Mouse (Mus musculus): ENCODE measurements around the gene Rpl36al. TPM values are rescaled to one million over a fixed set of nuclear protein-coding genes. Genes with fewer than 3 reads are reported as not detected.

Rpl36al gene
- polyA plus RNA-seq, 1 experiment from 2014 or later: 455 TPM

- ChIA-PET CTCF (no interaction called here), POLR2A (interaction anchor here (1.4 kb wide), 1 partner anchor 27 kb away, joined by 3 read pairs; the partner anchor contains the start of genes Mgat2 and Rpl36al)
- in situ Hi-C loops (cut with MboI; ENCODE audit: low pct_unique_long_range_greater_than_20kb): no loop called here
- H3K27me3 ChIP-seq: no peaks in the 10 kb centered on the region
- no peak for ATAC-seq
- no peak for DNase-seq (ENCODE audit: low read depth, low spot score)
- no peak for TF ChIP-seq CTCF (IDR thresholded peaks at IDR 0.05)
Observed at GRCm38 (mm10) chr12:69157107-69157506, 26.8 kb downstream of the Rpl36al start.

- ATAC-seq: no peak
- POLR2A ChIA-PET: no interaction called here
- in situ Hi-C loops (cut with MboI; ENCODE audit: low pct_unique_long_range_greater_than_20kb): no loop called here
- no peak for TF ChIP-seq CTCF (IDR thresholded peaks at IDR 0.05)
- H3K27me3 ChIP-seq: no peaks in the 10 kb centered on the region
- DNase-seq (ENCODE audit: low read depth, low spot score): no peak
- CTCF ChIA-PET: no interaction called here
Observed at GRCm38 (mm10) chr12:69156436-69156835, 27.4 kb downstream of the Rpl36al start.

GRCm38 (mm10) chr12:69155923-69156322 lies 28.0 kb downstream of the Rpl36al start:
- ChIA-PET POLR2A (no interaction called here), CTCF (no interaction called here)
- no peaks in the 10 kb centered on the region for H3K27me3 ChIP-seq
- TF ChIP-seq CTCF (IDR thresholded peaks at IDR 0.05): no peak
- ATAC-seq (no peak), DNase-seq (ENCODE audit: low read depth, low spot score) (no peak)
- in situ Hi-C loops (cut with MboI; ENCODE audit: low pct_unique_long_range_greater_than_20kb): no loop called here

GRCm38 (mm10) chr12:69150049-69150448 lies 33.8 kb downstream of the Rpl36al start:
- no peak for DNase-seq (ENCODE audit: low read depth, low spot score)
- CTCF ChIA-PET: no interaction called here
- in situ Hi-C loops (cut with MboI; ENCODE audit: low pct_unique_long_range_greater_than_20kb): no loop called here
- ATAC-seq: no peak
- no peaks in the 10 kb centered on the region for H3K27me3 ChIP-seq
- POLR2A ChIA-PET: no interaction called here
- no peak for TF ChIP-seq CTCF (IDR thresholded peaks at IDR 0.05)

- in situ Hi-C loops (cut with MboI; ENCODE audit: low pct_unique_long_range_greater_than_20kb): no loop called here
- ChIA-PET CTCF (interaction anchor here (0.9 kb wide), 1 partner anchor 15 kb away, joined by 3 read pairs; no protein-coding TSS in a partner anchor), POLR2A (no interaction called here)
- no peak for TF ChIP-seq CTCF (IDR thresholded peaks at IDR 0.05)
- DNase-seq (ENCODE audit: low read depth, low spot score): no peak
- ATAC-seq: no peak
- H3K27me3 ChIP-seq: no peaks in the 10 kb centered on the region
Observed at GRCm38 (mm10) chr12:69147166-69147735, 36.6 kb downstream of the Rpl36al start.

GRCm38 (mm10) chr12:69143460-69143859 lies 40.4 kb downstream of the Rpl36al start:
- DNase-seq (ENCODE audit: low read depth, low spot score): no peak
- POLR2A ChIA-PET: no interaction called here
- ATAC-seq: no peak
- TF ChIP-seq CTCF (IDR thresholded peaks at IDR 0.05): no peak
- in situ Hi-C loops (cut with MboI; ENCODE audit: low pct_unique_long_range_greater_than_20kb): no loop called here
- H3K27me3 ChIP-seq: no peaks in the 10 kb centered on the region
- CTCF ChIA-PET: no interaction called here

GRCm38 (mm10) chr12:69139841-69140240 lies 44.0 kb downstream of the Rpl36al start:
- ATAC-seq (no peak), DNase-seq (ENCODE audit: low read depth, low spot score) (no peak)
- in situ Hi-C loops (cut with MboI; ENCODE audit: low pct_unique_long_range_greater_than_20kb): no loop called here
- TF ChIP-seq CTCF (IDR thresholded peaks at IDR 0.05): no peak
- CTCF ChIA-PET: no interaction called here
- POLR2A ChIA-PET: no interaction called here
- H3K27me3 ChIP-seq: no peaks in the 10 kb centered on the region

GRCm38 (mm10) chr12:69139201-69139600 lies 44.7 kb downstream of the Rpl36al start:
- ATAC-seq (no peak), DNase-seq (ENCODE audit: low read depth, low spot score) (no peak)
- TF ChIP-seq CTCF (IDR thresholded peaks at IDR 0.05): no peak
- CTCF ChIA-PET: no interaction called here
- POLR2A ChIA-PET: no interaction called here
- in situ Hi-C loops (cut with MboI; ENCODE audit: low pct_unique_long_range_greater_than_20kb): no loop called here
- no peaks in the 10 kb centered on the region for H3K27me3 ChIP-seq

Other genes with a start within 250 kb of the Rpl36al start
- gene Rps29, start 24.9 kb downstream of the Rpl36al start, polyA plus RNA-seq (2021): 940 TPM
- 3.1 TPM for gene Lrr1, start 15.3 kb downstream of the Rpl36al start, polyA plus RNA-seq (2021)
- 65.9 TPM for gene Mgat2, start 74 bp upstream of the Rpl36al start, polyA plus RNA-seq (2021)
- gene Gm49383, start 13.0 kb upstream of the Rpl36al start, polyA plus RNA-seq (2021): 6.5 TPM
- gene Dnaaf2, start 14.3 kb upstream of the Rpl36al start, polyA plus RNA-seq (2021): 3.6 TPM
- 4.9 TPM for gene Gm49384, start 20.2 kb upstream of the Rpl36al start, polyA plus RNA-seq (2021)
- 6.1 TPM for gene Pole2, start 44.1 kb upstream of the Rpl36al start, polyA plus RNA-seq (2021)
- 5.2 TPM for gene Klhdc1, start 57.1 kb upstream of the Rpl36al start, polyA plus RNA-seq (2021)
- 94.8 TPM for gene Klhdc2, start 112.6 kb upstream of the Rpl36al start, polyA plus RNA-seq (2021)
- 44.5 TPM for gene Nemf, start 173.1 kb upstream of the Rpl36al start, polyA plus RNA-seq (2021)
- 115 TPM for gene Arf6, start 188.1 kb upstream of the Rpl36al start, polyA plus RNA-seq (2021)
- 5.9 TPM for gene Gm9887, start 188.4 kb upstream of the Rpl36al start, polyA plus RNA-seq (2021)